Mouse (Mus musculus) intestine, embryonic 14.5 days (tissue): ENCODE results near the gene Gm13030. TPM values are rescaled to one million over a fixed set of nuclear protein-coding genes. Genes with fewer than 3 reads are reported as not detected.
"Not testable (repeated sequence)": the region's sequence is repeated elsewhere in the genome, so short reads cannot be mapped to it uniquely, and the experiment has no call there.

Experiments
- ATAC-seq: fragments of 200-750 bp; cut with Nextera tagmentation; replicated peaks from 2 replicates; pipeline ENCODE4 v1.8.0; 2017; ENCODE audit warnings: low read depth, moderate number of reproducible peaks, moderate TSS enrichment, moderate library complexity; ENCODE audit not compliant: low FRiP score, low TSS enrichment
- DNase-seq: peaks from one replicate; pipeline ENCODE4 v3.0.0-alpha.2; 2018; ENCODE audit warnings: low spot score
- H3K27ac ChIP-seq: fragments of 300-500 bp; sonication (generic); 2 replicates; pipeline ENCODE4 v1.5.1; 2014; ENCODE audit warnings: low read depth, mild to moderate bottlenecking, control low read depth
- H3K27me3 ChIP-seq: fragments of 300-500 bp; sonication (generic); replicated peaks from 2 replicates; pipeline ENCODE4 v1.6.1; 2014; ENCODE audit warnings: low read length, control low read depth; ENCODE audit not compliant: control insufficient read depth, insufficient read depth
- H3K36me3 ChIP-seq: fragments of 300-500 bp; sonication (generic); 2 replicates; pipeline ENCODE4 v1.6.1; 2014; ENCODE audit warnings: low read length, control low read depth; ENCODE audit not compliant: control insufficient read depth, insufficient read depth
- H3K4me1 ChIP-seq: fragments of 300-500 bp; sonication (generic); replicated peaks from 2 replicates; pipeline ENCODE4 v1.6.1; 2014; ENCODE audit warnings: low read length, control low read depth, mixed read lengths; ENCODE audit not compliant: control insufficient read depth, insufficient read depth
- H3K4me2 ChIP-seq: fragments of 300-500 bp; sonication (generic); 2 replicates; pipeline ENCODE4 v1.6.1; 2014; ENCODE audit warnings: low read length
- H3K4me3 ChIP-seq: fragments of 300-500 bp; sonication (generic); 2 replicates; pipeline ENCODE4 v1.5.1; 2014; ENCODE audit warnings: low read depth, low read length, control low read depth, mixed read lengths
- H3K9ac ChIP-seq: fragments of 300-500 bp; sonication (generic); 2 replicates; pipeline ENCODE4 v1.6.1; 2014; ENCODE audit warnings: mild to moderate bottlenecking, low read length
- H3K9me3 ChIP-seq: fragments of 300-500 bp; sonication (generic); 2 replicates; pipeline ENCODE4 v1.6.1; 2016; ENCODE audit warnings: low read length, control low read depth; ENCODE audit not compliant: control insufficient read depth
- WGBS: fragments of 180-500 bp; shearing (Covaris S2); extraction: QIAGEN DNeasy Blood & Tissue Kit; methylation state at CpG from one replicate; pipeline ENCODE4 v1.1.7; 2014; 5-methylcytosine and 5-hydroxymethylcytosine counted together
- polyA plus RNA-seq: library from polyadenylated mRNA; unstranded; fragments of >200 nt; fragmentation: Nextera tagmentation; extraction: Ambion mirVana; gene quantifications from 2 replicates; pipeline ENCODE4 v1.2.1, GENCODE M21; 2014

Gm13030 gene
- polyA plus RNA-seq, 1 experiment from 2014 or later = not detected

DNA sequence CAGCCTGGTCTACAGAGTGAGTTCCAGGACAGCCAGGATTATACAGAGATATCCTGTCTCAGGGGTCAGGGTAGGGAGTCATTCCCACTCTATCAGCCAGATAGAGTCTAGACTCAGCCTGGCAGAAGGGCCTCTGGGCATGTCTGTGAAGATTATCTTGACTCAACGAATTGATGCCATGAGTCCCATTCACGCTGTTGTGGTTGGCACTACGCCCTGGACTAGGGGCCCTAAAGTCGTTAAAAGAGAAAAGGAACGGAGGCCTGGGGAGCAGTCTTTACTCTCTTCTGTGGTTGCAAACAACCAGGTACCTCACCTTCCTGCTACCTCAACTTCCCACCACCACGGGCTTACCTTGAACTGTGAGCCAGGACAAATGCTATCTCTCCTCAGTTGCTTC lies 34.0 kb downstream of the Gm13030 start:
- Histone ChIP-seq H3K4me2 (no peak overlapping the region), H3K9me3 (peaks cover 11% of the 10 kb centered on the region), H3K27ac (no peak overlapping the region), H3K27me3 (no peaks in the 10 kb centered on the region), H3K4me1 (no peaks in the 10 kb centered on the region; the same call in 1 of the 2 replicates), H3K4me3 (no peak overlapping the region), H3K9ac (no peak overlapping the region), H3K36me3 (no peaks in the 10 kb centered on the region)
- no peak for ATAC-seq
- 86% methylated on average over 6 of the region's 6 CpGs for WGBS
- DNase-seq = no peak

DNA sequence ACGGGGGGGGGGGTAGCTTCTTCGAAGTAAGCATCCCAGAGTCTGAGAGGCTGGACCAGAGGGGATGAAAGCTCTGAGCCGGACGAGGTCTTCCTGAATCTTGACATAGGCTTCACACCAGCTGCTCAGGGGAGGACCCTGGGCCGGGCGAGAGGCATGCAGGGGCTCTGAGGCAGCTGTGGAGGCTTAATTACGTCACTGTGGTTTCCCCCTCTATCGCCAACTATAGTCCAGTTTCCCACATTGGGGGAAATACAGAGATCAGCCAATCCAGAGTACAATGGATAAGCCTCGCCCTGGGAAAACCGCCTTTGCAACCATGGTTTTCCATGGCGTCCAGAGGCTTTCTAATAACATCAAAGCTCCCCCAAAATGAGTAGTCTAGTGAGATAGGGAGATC lies 46.6 kb downstream of the Gm13030 start:
- DNase-seq (no peak), ATAC-seq (no peak)
- Histone ChIP-seq H3K27me3 (no peaks in the 10 kb centered on the region), H3K9me3 (0 out of 2 replicates have a peak, but pooled peaks cover 7% of the 10 kb centered on the region), H3K27ac (no peak overlapping the region), H3K4me2 (no peak overlapping the region), H3K36me3 (no peaks in the 10 kb centered on the region), H3K9ac (no peak overlapping the region), H3K4me3 (no peak overlapping the region), H3K4me1 (peaks cover 15% of the 10 kb centered on the region)
- 65% methylated on average over 11 of the region's 11 CpGs for WGBS

DNA sequence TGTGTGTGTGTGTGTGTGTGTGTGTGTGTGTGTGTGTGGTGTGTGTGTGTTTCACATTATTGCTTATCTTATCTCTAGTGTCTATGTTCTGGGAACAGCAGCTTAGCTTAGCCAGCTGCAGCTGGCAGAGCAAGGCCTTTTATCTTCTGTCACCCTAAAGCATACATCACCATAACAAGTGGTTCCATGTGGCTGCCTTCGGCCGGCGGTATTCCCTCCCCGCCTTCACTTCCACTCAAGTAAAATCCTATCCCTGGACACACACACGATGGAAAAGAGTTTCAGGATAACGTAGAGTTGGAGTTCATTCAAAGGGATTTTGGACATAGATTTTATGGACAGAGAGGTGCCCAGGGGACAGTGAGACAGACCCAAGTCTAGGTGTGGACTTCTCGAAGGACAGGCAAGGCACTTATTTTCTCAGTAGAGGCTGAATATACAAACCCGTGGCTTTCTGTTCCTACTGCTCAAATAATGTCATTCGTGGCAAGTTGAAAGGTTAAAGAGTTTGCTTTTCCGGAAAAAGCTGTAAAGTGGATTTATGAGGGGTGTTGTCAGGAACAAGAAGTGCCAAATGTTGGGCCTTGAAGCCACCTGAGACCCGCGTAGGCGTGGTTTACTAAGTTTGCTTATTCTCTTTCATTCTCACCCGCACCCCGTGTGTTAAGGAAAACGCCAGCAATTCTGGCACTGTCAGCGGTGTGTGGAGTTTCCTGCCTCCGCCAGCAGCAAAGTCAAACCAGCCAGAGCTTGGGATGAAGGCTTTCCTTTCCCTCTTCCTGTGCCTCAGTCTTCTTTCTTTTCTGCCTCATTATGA lies 47.8 kb downstream of the Gm13030 start:
- H3K36me3 ChIP-seq = no peaks in the 10 kb centered on the region
- WGBS = 10% methylated on average over 18 of the region's 18 CpGs
- peak; percentile 58 for DNase-seq
- H3K4me3 ChIP-seq = no peak overlapping the region
- H3K4me1 ChIP-seq = peaks cover 15% of the 10 kb centered on the region
- no peak overlapping the region for H3K9ac ChIP-seq
- peak overlapping the region; percentile 22; the same call in 1 of the 2 replicates for H3K27ac ChIP-seq
- 0 out of 2 replicates have a peak, but pooled peaks have one; percentile 50 for ATAC-seq
- H3K27me3 ChIP-seq = no peaks in the 10 kb centered on the region
- H3K4me2 ChIP-seq = peak overlapping the region; percentile 20
- H3K9me3 ChIP-seq = 0 out of 2 replicates have a peak, but pooled peaks cover 7% of the 10 kb centered on the region

DNA sequence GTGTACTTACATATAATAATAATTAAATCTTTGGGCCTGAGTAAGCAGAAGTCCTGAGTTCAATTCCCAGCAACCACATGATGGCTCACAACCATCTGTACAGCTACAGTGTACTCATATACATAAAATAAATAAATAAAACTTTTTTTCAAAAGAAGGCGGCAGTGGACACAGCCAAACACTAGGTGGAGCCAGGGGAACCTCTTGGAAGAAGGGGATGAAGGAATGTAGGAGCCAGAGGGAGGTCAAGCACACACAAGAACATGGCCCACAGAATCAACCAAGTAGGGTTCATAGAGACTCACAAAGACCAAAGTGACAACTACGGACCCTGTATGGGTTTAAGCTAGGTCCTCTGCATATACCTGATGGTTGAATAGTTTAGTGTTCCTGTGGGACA lies 49.1 kb downstream of the Gm13030 start:
- no peak overlapping the region for H3K4me3 ChIP-seq
- WGBS = 80% methylated on average over 2 of the region's 2 CpGs
- ATAC-seq (no peak), DNase-seq (no peak)
- no peak overlapping the region for H3K9ac ChIP-seq
- H3K4me2 ChIP-seq = no peak overlapping the region
- peaks cover 13% of the 10 kb centered on the region for H3K4me1 ChIP-seq
- H3K9me3 ChIP-seq = 0 out of 2 replicates have a peak, but pooled peaks cover 7% of the 10 kb centered on the region
- no peaks in the 10 kb centered on the region for H3K27me3 ChIP-seq
- H3K27ac ChIP-seq = no peak overlapping the region
- no peaks in the 10 kb centered on the region for H3K36me3 ChIP-seq

DNA sequence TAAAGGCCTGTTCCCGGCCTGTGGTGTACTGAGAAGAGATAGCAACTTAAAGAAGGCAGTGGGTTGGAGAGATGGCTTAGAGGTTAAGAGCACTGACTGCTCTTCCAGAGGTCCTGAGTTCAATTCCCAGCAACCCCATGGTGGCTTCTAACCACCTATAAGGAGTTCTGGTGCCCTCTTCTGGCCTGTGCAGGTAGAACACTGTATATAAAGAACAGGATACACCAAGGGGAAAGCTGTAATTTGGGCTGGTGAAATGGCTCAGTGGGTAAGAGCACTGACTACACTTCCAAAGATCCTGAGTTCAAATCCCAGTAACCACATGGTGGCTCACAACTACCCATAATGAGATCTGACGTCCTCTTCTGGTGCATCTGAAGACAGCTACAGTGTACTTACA lies 49.6 kb downstream of the Gm13030 start:
- not testable (repeated sequence) for H3K9me3 ChIP-seq, DNase-seq, H3K9ac ChIP-seq, H3K36me3 ChIP-seq, H3K27ac ChIP-seq, H3K4me2 ChIP-seq, H3K27me3 ChIP-seq, ATAC-seq, H3K4me3 ChIP-seq
- 86% methylated on average over 2 of the region's 2 CpGs for WGBS
- peaks cover 13% of the 10 kb centered on the region for H3K4me1 ChIP-seq

DNA sequence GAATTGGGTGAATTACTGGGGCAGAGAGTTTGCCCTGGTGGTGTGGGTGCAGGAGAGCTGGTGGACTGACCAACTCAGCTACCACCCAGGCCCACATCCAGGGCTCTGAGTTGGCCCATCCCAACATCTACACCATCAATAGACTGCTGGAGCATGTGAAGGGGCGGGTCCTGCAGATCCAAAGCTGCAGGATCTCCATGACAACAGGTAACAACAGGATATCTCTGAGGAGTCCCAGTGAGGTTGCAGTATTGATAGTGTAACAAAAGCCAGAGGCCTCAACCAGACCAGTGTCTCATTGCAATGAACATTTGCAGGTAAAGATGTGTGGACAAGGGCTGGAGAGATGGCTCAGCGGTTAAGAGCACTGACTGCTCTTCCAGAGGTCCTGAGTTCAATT lies 52.7 kb downstream of the Gm13030 start:
- H3K4me3 ChIP-seq = no peak overlapping the region
- H3K27me3 ChIP-seq = no peaks in the 10 kb centered on the region
- 0 out of 2 replicates have a peak, but pooled peaks cover 7% of the 10 kb centered on the region for H3K9me3 ChIP-seq
- H3K9ac ChIP-seq = no peak overlapping the region
- no peaks in the 10 kb centered on the region for H3K36me3 ChIP-seq
- no peak overlapping the region for H3K4me2 ChIP-seq
- DNase-seq (no peak), ATAC-seq (no peak)
- WGBS = 77% methylated on average over 2 of the region's 2 CpGs
- no peak overlapping the region for H3K27ac ChIP-seq
- H3K4me1 ChIP-seq = peaks cover 4% of the 10 kb centered on the region

Other genes with a start within 250 kb of the Gm13030 start
- gene Vwa5b1, start 238.1 kb downstream of the Gm13030 start, polyA plus RNA-seq = 0.11 and 0.26 TPM in 2 replicates
- gene Pla2g2c, start 149.2 kb downstream of the Gm13030 start, polyA plus RNA-seq = 0.22 and 0.35 TPM in 2 replicates
- gene Ubxn10, start 136.8 kb downstream of the Gm13030 start, polyA plus RNA-seq = 1.0 and 1.8 TPM in 2 replicates
- 0.12 and 0.80 TPM in 2 replicates for gene Pla2g2f, start 116.3 kb downstream of the Gm13030 start, polyA plus RNA-seq
- gene Pla2g2d, start 98.2 kb downstream of the Gm13030 start, polyA plus RNA-seq = 1.1 TPM in 1 of 2 replicates, not detected in the other
- 0.19 and 0.42 TPM in 2 replicates for gene Pla2g5, start 10.5 kb downstream of the Gm13030 start, polyA plus RNA-seq
- gene Pla2g2e, start 4.0 kb upstream of the Gm13030 start, polyA plus RNA-seq = not detected in 2 replicates
- gene Otud3, start 40.0 kb upstream of the Gm13030 start, polyA plus RNA-seq = 3.0 and 4.7 TPM in 2 replicates
- 54.1 and 56.2 TPM in 2 replicates for gene Rnf186, start 93.1 kb upstream of the Gm13030 start, polyA plus RNA-seq
- 9.4 and 10.0 TPM in 2 replicates for gene Tmco4, start 98.9 kb upstream of the Gm13030 start, polyA plus RNA-seq
- gene Htr6, start 201.6 kb upstream of the Gm13030 start, polyA plus RNA-seq = 0.16 and 0.20 TPM in 2 replicates
- gene Nbl1, start 219.0 kb upstream of the Gm13030 start, polyA plus RNA-seq = 50.5 and 55.5 TPM in 2 replicates